Mouse (Mus musculus) urinary bladder, postnatal 25 days (tissue): ENCODE data around the gene Tnik.

Experiments used
- DNase-seq: peaks from one replicate; pipeline ENCODE4 v3.0.0; 2022; ENCODE audit warnings: low spot score

Tnik gene

DNA sequence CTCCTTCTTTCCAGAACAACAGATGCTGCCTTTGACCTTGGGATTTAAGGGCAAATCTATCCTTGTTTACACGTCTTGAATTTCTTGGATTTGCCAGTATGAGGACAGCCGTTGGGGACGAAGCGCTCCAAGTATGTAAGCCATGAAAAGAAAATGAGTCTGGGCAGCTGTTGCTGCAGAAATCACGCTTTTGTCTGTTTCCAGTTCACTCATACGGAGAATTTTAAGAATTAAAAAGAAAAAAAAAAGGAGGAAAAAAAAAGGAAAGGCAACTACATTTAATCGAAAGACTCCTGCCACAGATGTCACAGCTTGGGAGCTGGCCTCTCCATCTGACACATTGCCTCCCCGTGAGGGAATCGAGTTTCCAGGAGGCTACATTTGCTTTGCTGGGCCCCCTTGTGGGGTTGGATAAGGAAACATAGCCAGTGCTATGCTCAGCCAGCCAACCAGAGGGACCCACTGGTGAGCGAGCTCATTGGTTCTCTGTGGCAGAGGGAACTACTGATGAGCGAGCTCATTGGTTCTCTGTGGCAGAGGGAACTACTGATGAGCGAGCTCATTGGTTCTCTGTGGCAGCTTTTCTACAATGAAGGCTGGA lies 145.9 kb downstream of the Tnik start:
- peak; percentile 10 for DNase-seq

DNA sequence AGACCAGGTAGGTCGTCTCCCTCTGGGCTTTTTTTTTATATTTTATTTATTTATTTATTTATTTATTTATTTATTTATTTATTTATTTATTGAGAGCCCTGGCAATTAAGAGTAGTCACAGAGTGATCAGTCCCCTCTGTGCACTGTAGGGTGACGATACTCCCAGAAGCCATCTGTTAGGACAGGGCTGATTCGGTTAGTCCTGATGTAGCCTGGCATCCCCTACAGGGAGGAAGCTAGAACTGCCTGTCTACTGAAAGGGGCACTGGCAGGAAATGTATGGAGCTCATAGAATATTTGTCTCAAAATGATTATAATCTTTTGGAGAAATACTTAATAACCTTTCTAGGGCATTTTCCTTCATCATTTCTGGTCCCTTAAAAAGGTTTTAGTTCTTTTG lies 147.3 kb downstream of the Tnik start:
- DNase-seq = no peak

DNA sequence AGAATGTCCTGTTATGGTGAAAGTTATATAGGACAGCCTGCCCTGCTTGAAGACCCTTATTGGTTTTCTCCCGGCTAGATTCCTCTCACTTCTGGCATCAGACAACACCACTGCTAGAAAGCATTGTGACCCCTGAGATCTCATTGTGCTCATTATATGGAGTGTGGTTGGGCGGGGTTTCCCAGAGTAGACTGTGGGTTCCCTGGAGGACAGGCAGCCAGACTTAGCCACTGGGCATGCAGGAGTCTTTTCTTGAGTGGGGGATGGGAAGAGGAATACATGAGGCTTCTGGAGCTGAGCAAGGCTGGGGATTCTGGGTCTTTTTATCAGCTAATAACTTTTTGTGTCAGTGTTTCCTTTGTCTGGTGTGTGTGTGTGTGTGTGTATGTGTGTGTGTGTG lies 153.0 kb downstream of the Tnik start:
- no peak for DNase-seq

GRCm38 (mm10) chr3:28417091-28417715 lies 154.2 kb downstream of the Tnik start:
- DNase-seq = no peak

GRCm38 (mm10) chr3:28420194-28420593 lies 157.2 kb downstream of the Tnik start:
- no peak for DNase-seq

GRCm38 (mm10) chr3:28420698-28421097 lies 157.7 kb downstream of the Tnik start:
- no peak for DNase-seq

- DNase-seq = no peak
Observed at GRCm38 (mm10) chr3:28421798-28422197, 158.8 kb downstream of the Tnik start.

DNA sequence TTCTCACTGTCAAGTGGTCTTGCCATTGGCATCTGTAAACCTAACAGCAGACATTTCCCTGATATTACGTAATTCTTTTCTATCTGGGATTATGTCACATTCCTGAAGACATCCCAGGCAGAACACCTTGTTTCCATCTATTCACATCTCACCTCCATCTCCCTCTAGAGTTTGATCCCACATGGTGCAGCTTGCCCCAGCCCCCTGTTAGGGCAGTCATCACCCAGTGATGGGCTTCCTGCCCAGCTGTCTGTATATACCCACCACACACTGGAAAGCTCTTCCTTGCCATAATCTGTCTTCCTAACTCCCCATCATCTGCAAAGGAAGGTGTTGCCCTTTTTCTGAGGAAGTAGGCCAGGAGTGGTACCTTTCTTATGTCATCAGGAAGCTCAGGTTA lies 159.2 kb downstream of the Tnik start:
- DNase-seq = no peak

DNA sequence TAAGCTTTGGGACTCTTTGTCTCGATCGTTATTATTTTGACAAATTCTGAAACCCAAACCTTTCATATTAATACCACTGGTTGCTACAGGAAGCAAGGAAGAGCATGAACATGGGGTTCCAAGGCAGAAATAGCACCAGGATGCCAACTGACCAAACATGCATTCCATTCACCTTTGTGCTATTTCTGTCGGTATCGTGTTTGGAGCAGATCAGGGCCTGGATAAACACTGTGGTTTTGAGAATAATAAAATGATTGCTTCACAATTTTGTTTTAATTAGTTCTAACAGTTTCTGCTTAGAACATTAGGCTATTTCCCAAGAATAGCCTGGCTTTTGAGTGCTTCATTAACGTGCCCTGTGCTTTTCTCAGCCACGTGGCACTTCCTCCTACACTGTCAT lies 162.9 kb downstream of the Tnik start:
- DNase-seq = no peak

- no peak for DNase-seq
Observed at GRCm38 (mm10) chr3:28431459-28431858, 168.4 kb downstream of the Tnik start.

- no peak for DNase-seq
Observed at GRCm38 (mm10) chr3:28432321-28432720, 169.3 kb downstream of the Tnik start.

DNA sequence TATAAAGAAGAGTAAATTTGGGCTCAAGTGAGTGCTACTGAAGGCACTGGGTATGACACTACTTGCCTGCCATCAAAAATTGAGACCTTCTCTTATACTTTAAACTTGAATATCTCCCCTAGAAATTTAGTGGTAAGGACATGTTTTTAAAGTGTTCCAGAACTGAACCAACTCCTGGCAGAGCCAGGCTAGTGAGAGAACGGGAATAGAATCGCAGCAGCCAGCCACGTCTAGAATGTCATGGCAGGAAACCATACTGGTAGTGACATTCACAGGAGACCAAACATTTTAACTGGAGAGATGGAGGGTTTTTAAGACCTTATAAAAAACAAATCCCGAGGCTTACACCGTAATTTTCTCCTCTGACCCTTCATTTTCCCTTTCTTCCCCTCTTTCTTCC lies 172.5 kb downstream of the Tnik start:
- no peak for DNase-seq

DNA sequence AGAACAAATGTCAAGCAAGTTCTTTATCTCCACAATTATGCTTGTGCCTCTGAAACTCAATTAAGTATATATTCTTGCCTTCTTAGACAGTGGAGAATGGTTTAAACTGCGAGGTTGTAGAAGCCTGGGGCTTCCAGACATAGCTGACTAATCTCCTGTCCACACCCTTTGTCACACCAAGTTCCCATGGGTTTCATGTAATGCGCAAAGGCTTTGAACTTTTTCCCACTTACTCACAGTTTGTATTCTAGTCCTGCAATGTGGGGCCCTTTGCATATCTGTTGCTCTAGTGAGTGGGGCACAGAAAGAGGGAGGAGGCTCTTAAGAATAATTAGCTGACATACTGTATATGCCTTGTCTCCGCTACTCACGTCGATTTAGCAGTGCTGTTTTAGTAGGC lies 174.4 kb downstream of the Tnik start:
- no peak for DNase-seq

GRCm38 (mm10) chr3:28441545-28441944 lies 178.5 kb downstream of the Tnik start:
- DNase-seq = no peak

GRCm38 (mm10) chr3:28442116-28442515 lies 179.1 kb downstream of the Tnik start:
- no peak for DNase-seq

DNA sequence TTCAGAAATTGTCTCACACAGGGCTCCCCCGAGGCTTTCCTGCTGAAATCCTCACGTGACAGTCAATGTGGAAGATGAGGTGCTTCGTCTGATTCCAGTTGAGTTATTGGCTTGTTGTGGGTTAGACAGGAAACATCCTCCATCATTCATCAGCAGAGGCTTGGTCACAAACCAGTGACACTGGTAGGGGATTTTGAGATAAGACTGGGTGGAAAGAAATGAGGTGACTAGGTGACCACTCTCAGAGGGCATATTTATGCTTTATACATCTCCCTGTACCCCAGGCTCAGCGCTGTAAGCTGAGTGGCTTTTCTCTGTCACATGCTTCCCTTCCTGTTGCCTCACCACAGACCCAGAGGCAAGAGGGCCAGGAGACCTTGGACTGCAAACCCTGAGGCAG lies 184.9 kb downstream of the Tnik start:
- DNase-seq = no peak

GRCm38 (mm10) chr3:28453458-28453857 lies 190.4 kb downstream of the Tnik start:
- DNase-seq = no peak

DNA sequence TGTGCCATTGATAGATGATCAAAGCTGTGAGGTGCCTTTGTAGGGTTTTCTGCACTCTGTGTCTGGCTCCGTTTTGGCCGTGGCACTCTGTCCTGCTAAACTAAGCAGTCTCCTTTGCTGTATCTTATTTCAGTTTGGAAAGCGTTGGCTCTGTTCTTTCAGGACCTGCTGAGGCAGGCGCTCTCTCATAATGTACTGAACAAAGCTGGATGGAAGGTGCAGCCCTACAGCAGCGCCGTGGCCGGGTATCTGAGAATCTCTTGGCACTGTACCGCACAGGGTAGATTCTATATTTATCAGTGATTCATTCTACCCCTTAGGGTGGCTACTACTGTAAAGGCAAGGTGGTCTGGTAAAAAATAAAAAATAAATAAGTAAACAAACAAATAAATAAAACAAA lies 193.8 kb downstream of the Tnik start:
- no peak for DNase-seq

DNA sequence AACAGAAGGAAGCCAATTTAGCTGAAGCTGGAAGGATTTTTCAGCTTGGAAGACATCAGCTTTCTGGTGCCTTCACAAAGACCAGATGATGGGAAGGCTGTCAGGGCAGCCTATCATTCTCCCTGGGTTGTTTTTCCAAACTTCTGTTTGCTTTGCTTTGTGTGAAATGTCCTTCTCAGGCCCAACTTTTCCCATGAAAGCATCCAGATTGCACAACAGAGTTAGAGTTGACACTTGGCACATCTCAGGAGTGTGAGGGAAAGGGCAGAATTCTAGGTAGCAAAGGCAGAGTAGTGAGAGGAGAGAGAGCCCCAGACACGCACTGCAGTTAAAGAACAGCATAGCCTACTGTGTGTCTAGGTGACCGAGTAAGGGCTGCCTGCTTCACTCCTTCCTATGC lies 194.5 kb downstream of the Tnik start:
- no peak for DNase-seq

DNA sequence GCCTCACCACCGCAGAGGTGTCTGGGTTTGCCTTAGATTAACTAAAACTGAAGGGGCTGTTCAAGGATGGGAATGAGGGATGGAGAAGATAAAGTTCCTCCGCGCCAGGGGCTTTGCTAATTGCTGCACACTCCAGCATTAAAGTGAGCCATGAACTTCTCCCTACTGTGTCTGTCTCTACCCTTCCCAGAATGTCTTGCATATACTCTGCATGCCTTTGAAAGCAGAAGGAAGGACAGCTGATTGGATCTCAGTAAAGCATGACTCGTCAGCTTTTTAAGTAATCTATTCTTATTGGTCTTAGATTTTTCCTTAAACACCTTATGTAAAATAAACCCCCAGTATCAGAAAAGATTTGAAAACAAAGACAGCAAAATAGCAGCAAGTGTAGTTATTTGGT lies 203.7 kb downstream of the Tnik start:
- no peak for DNase-seq

- DNase-seq = no peak
Observed at GRCm38 (mm10) chr3:28467148-28467754, 204.2 kb downstream of the Tnik start.

GRCm38 (mm10) chr3:28467871-28468285 lies 204.9 kb downstream of the Tnik start:
- DNase-seq = no peak

GRCm38 (mm10) chr3:28473439-28473838 lies 210.4 kb downstream of the Tnik start:
- no peak for DNase-seq

DNA sequence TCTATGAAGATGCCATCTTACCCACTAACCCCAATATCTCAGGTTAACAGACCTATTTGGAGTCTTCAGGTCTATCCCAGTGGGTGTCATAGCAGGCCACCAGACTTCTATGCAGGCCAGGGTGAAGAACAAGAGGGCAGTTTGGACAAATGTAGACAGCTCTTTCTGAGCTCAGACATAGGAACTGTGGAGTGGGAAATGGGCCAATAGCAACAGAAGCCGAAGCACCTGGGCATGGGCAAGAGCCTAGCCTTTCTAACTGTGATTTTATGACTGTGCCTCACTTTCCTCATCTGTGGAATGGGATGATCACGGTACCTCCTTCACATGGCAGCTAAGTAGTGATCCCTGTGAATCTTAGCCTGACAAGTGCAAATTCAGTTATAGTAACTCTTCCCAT lies 214.4 kb downstream of the Tnik start:
- DNase-seq = no peak
